Mouse (Mus musculus): ENCODE results near the gene Olfr788.

Gene Olfr788

GRCm38 (mm10) chr10:129470698-129471097, at the start of gene Olfr788:
Olfr788 (plus strand) TSS chr10:129470998.
- no peak for DNase-seq (ENCODE audit: low read depth, low spot score)

GRCm38 (mm10) chr10:129427006-129427405, 43.8 kb upstream of the Olfr788 start, which contains the start of gene Olfr786:
Olfr786 (plus strand) TSS chr10:129427306.
- no peak for DNase-seq (ENCODE audit: low read depth, low spot score)

- DNase-seq (ENCODE audit: low read depth, low spot score) = no peak
Measured at GRCm38 (mm10) chr10:129461562-129461961, 9.2 kb upstream of the Olfr788 start, which contains the start of gene Olfr787. Olfr787 (plus strand) TSS chr10:129461862.

GRCm38 (mm10) chr10:129473256-129473655, 2.5 kb downstream of the Olfr788 start:
- DNase-seq (ENCODE audit: low read depth, low spot score) = no peak

- no peak for DNase-seq (ENCODE audit: low read depth, low spot score)
Measured at GRCm38 (mm10) chr10:129473723-129474122, 2.9 kb downstream of the Olfr788 start.

- DNase-seq (ENCODE audit: low read depth, low spot score) = no peak
Measured at GRCm38 (mm10) chr10:129484452-129484851, 13.7 kb downstream of the Olfr788 start, which contains the start of gene Olfr789. Olfr789 (plus strand) TSS chr10:129484752.

GRCm38 (mm10) chr10:129490101-129490500, 19.3 kb downstream of the Olfr788 start:
- no peak for DNase-seq (ENCODE audit: low read depth, low spot score)

GRCm38 (mm10) chr10:129498192-129498591, 27.4 kb downstream of the Olfr788 start, which contains the start of gene Olfr790:
Olfr790 (plus strand) TSS chr10:129498492.
- no peak for DNase-seq (ENCODE audit: low read depth, low spot score)

GRCm38 (mm10) chr10:129521492-129521891, 50.7 kb downstream of the Olfr788 start, which contains the start of gene Olfr791:
Olfr791 (plus strand) TSS chr10:129521792.
- no peak for DNase-seq (ENCODE audit: low read depth, low spot score)

Data from skeletal muscle tissue, adult 2 months (tissue).